Mouse (Mus musculus): Measurements from ENCODE around the gene Gm136.

DNA sequence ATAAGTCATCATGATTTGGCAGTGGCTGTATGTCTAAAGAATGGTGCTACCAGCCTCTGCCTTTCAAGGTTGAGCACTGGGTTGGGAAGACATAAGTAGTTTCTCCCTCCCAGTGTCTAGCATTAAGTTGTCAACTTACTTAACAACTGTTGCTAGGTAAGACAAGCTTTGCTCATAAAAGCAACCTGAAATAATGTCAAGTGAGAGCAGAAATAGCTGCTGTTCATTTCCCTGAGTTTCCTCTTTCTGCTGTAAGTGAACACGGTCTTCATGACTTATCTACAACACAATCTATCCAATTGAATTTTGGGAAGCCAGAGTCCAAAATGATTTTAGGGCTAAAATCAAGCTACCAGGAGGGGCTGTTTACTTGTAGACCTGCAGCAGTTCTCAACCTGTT, at the start of gene Gm136:
- no peak for TF ChIP-seq CTCF (IDR thresholded peaks at IDR 0.05; ENCODE audit: low read depth, low read length)
- TF ChIP-seq GATA2 (IDR thresholded peaks at IDR 0.05; ENCODE audit: borderline replicate concordance, low read depth, low read length) = no peak
- TF ChIP-seq POLR2AphosphoS5 (IDR thresholded peaks at IDR 0.05; ENCODE audit: insufficient replicate concordance, low read depth, low read length) = no peak
- no peak for TF ChIP-seq TAL1 (conservative IDR thresholded peaks at IDR 0.05; ENCODE audit: low read depth, low read length)
- no peak for TF ChIP-seq GATA1 (IDR thresholded peaks at IDR 0.05; ENCODE audit: borderline replicate concordance, low read length)
